Mouse (Mus musculus) liver, postnatal 0 days (tissue): Measurements from ENCODE around the gene Map3k4.

ENCODE experiments used
- CTCF ChIP-seq: sonication (generic); IDR thresholded peaks from 2 replicates; pipeline ENCODE4 v1.5.1; 2016; ENCODE audit warnings: antibody characterized with exemption, low read depth
- EP300 ChIP-seq: IDR thresholded peaks from 2 replicates; pipeline ENCODE4 v1.6.1; 2016; ENCODE audit warnings: antibody characterized with exemption, low read depth, mild to moderate bottlenecking

- no peak for TF ChIP-seq CTCF
- TF ChIP-seq EP300, result no peak
Measured at GRCm38 (mm10) chr17:12290735-12291134, 27.9 kb downstream of the Map3k4 start.
